Mouse (Mus musculus): ENCODE measurements around the gene Llph. TPM values are rescaled to one million over a fixed set of nuclear protein-coding genes. Genes with fewer than 3 reads are reported as not detected.

The Llph gene
- polyA plus RNA-seq (2014; fragmentation: Nextera tagmentation; extraction: Ambion mirVana) = 68.5 and 87.6 TPM in 2 replicates

GRCm38 (mm10) chr10:120226871-120227661 is at the start of gene Llph:
Llph (plus strand) TSS chr10:120227070.
- H3K9me3 ChIP-seq (ENCODE audit: control insufficient read depth, low read length) = no peaks in the 10 kb centered on the region
- ATAC-seq (ENCODE audit: low FRiP score, low TSS enrichment) = peak; percentile 94
- H3K36me3 ChIP-seq (ENCODE audit: control insufficient read depth, insufficient read depth, low read length) = peaks cover 31% of the 10 kb centered on the region
- WGBS = under 1% methylated on average over 57 of the region's 57 CpGs
- peaks cover 5% of the 10 kb centered on the region for H3K4me1 ChIP-seq (ENCODE audit: control insufficient read depth, insufficient read depth, low read length)
- H3K4me2 ChIP-seq (replicated peaks; ENCODE audit: low read depth, low read length) = peak within 1 kb of the TSS; percentile 48
- H3K4me3 ChIP-seq (ENCODE audit: low read length) = peak within 1 kb of the TSS; percentile 99
- peak within 1 kb of the TSS; percentile 92 for H3K9ac ChIP-seq (ENCODE audit: low read depth, low read length)
- H3K27me3 ChIP-seq (ENCODE audit: control insufficient read depth, insufficient read depth, low read length) = no peaks in the 10 kb centered on the region
- peak within 1 kb of the TSS; percentile 43; the same call in 1 of the 2 replicates for H3K27ac ChIP-seq (ENCODE audit: low read depth, low read length)

GRCm38 (mm10) chr10:120182887-120183286 is 44.0 kb upstream of the Llph start:
- no peaks in the 10 kb centered on the region; the same call in 1 of the 2 replicates for H3K9me3 ChIP-seq (ENCODE audit: control insufficient read depth, low read length)
- H3K36me3 ChIP-seq (ENCODE audit: control insufficient read depth, insufficient read depth, low read length) = no peaks in the 10 kb centered on the region
- no peak overlapping the region for H3K27ac ChIP-seq (ENCODE audit: low read depth, low read length)
- no peak overlapping the region for H3K9ac ChIP-seq (ENCODE audit: low read depth, low read length)
- H3K4me3 ChIP-seq (ENCODE audit: low read length) = no peak overlapping the region
- 82% methylated on average over 1 of the region's 1 CpGs for WGBS
- ATAC-seq (ENCODE audit: low FRiP score, low TSS enrichment) = no peak
- H3K4me1 ChIP-seq (ENCODE audit: control insufficient read depth, insufficient read depth, low read length) = no peaks in the 10 kb centered on the region
- H3K27me3 ChIP-seq (ENCODE audit: control insufficient read depth, insufficient read depth, low read length) = no peaks in the 10 kb centered on the region
- H3K4me2 ChIP-seq (replicated peaks; ENCODE audit: low read depth, low read length) = no peak overlapping the region

- no peak overlapping the region for H3K4me3 ChIP-seq (ENCODE audit: low read length)
- H3K36me3 ChIP-seq (ENCODE audit: control insufficient read depth, insufficient read depth, low read length) = no peaks in the 10 kb centered on the region
- no peak overlapping the region for H3K4me2 ChIP-seq (replicated peaks; ENCODE audit: low read depth, low read length)
- WGBS = 79% methylated on average over 2 of the region's 2 CpGs
- H3K27me3 ChIP-seq (ENCODE audit: control insufficient read depth, insufficient read depth, low read length) = no peaks in the 10 kb centered on the region
- ATAC-seq (ENCODE audit: low FRiP score, low TSS enrichment) = no peak
- no peak overlapping the region for H3K9ac ChIP-seq (ENCODE audit: low read depth, low read length)
- no peaks in the 10 kb centered on the region; the same call in 1 of the 2 replicates for H3K9me3 ChIP-seq (ENCODE audit: control insufficient read depth, low read length)
- H3K27ac ChIP-seq (ENCODE audit: low read depth, low read length) = no peak overlapping the region
- H3K4me1 ChIP-seq (ENCODE audit: control insufficient read depth, insufficient read depth, low read length) = no peaks in the 10 kb centered on the region
These were observed 43.5 kb upstream of the Llph start for GRCm38 (mm10) chr10:120183342-120183741.

- no peak overlapping the region for H3K4me2 ChIP-seq (replicated peaks; ENCODE audit: low read depth, low read length)
- H3K4me1 ChIP-seq (ENCODE audit: control insufficient read depth, insufficient read depth, low read length) = 0 out of 2 replicates have a peak, but pooled peaks cover 6% of the 10 kb centered on the region
- no peak overlapping the region for H3K4me3 ChIP-seq (ENCODE audit: low read length)
- H3K27me3 ChIP-seq (ENCODE audit: control insufficient read depth, insufficient read depth, low read length) = no peaks in the 10 kb centered on the region
- no peaks in the 10 kb centered on the region for H3K9me3 ChIP-seq (ENCODE audit: control insufficient read depth, low read length)
- H3K27ac ChIP-seq (ENCODE audit: low read depth, low read length) = no peak overlapping the region
- no peak overlapping the region for H3K9ac ChIP-seq (ENCODE audit: low read depth, low read length)
- ATAC-seq (ENCODE audit: low FRiP score, low TSS enrichment) = no peak
- WGBS = 70% methylated on average over 2 of the region's 2 CpGs
- no peaks in the 10 kb centered on the region for H3K36me3 ChIP-seq (ENCODE audit: control insufficient read depth, insufficient read depth, low read length)
These were observed 38.4 kb upstream of the Llph start for GRCm38 (mm10) chr10:120188513-120188912.

- H3K9ac ChIP-seq (ENCODE audit: low read depth, low read length) = no peak overlapping the region
- H3K4me1 ChIP-seq (ENCODE audit: control insufficient read depth, insufficient read depth, low read length) = 0 out of 2 replicates have a peak, but pooled peaks cover 6% of the 10 kb centered on the region
- H3K27me3 ChIP-seq (ENCODE audit: control insufficient read depth, insufficient read depth, low read length) = no peaks in the 10 kb centered on the region
- WGBS = 57% methylated on average over 11 of the region's 11 CpGs
- no peaks in the 10 kb centered on the region for H3K9me3 ChIP-seq (ENCODE audit: control insufficient read depth, low read length)
- no peak overlapping the region for H3K4me3 ChIP-seq (ENCODE audit: low read length)
- H3K27ac ChIP-seq (ENCODE audit: low read depth, low read length) = no peak overlapping the region; the same call in 1 of the 2 replicates
- ATAC-seq (ENCODE audit: low FRiP score, low TSS enrichment) = no peak
- no peaks in the 10 kb centered on the region for H3K36me3 ChIP-seq (ENCODE audit: control insufficient read depth, insufficient read depth, low read length)
- H3K4me2 ChIP-seq (replicated peaks; ENCODE audit: low read depth, low read length) = no peak overlapping the region
These were observed 37.6 kb upstream of the Llph start for GRCm38 (mm10) chr10:120189276-120189675.

GRCm38 (mm10) chr10:120189782-120190181 is 37.1 kb upstream of the Llph start:
- H3K36me3 ChIP-seq (ENCODE audit: control insufficient read depth, insufficient read depth, low read length) = no peaks in the 10 kb centered on the region
- no peak overlapping the region for H3K9ac ChIP-seq (ENCODE audit: low read depth, low read length)
- peak; percentile 62; the same call in 1 of the 2 replicates for ATAC-seq (ENCODE audit: low FRiP score, low TSS enrichment)
- 15% methylated on average over 6 of the region's 6 CpGs for WGBS
- H3K4me2 ChIP-seq (replicated peaks; ENCODE audit: low read depth, low read length) = 0 out of 2 replicates have a peak overlapping the region, but pooled peaks have one; percentile 13
- H3K4me3 ChIP-seq (ENCODE audit: low read length) = no peak overlapping the region
- H3K27ac ChIP-seq (ENCODE audit: low read depth, low read length) = peak overlapping the region; percentile 17; the same call in 1 of the 2 replicates
- 0 out of 2 replicates have a peak, but pooled peaks cover 6% of the 10 kb centered on the region for H3K4me1 ChIP-seq (ENCODE audit: control insufficient read depth, insufficient read depth, low read length)
- no peaks in the 10 kb centered on the region for H3K9me3 ChIP-seq (ENCODE audit: control insufficient read depth, low read length)
- H3K27me3 ChIP-seq (ENCODE audit: control insufficient read depth, insufficient read depth, low read length) = no peaks in the 10 kb centered on the region

GRCm38 (mm10) chr10:120191165-120191564 is 35.7 kb upstream of the Llph start:
- Histone ChIP-seq H3K9ac (ENCODE audit: low read depth, low read length) (no peak overlapping the region), H3K4me2 (replicated peaks; ENCODE audit: low read depth, low read length) (no peak overlapping the region), H3K27ac (ENCODE audit: low read depth, low read length) (no peak overlapping the region), H3K9me3 (ENCODE audit: control insufficient read depth, low read length) (no peaks in the 10 kb centered on the region), H3K4me3 (ENCODE audit: low read length) (no peak overlapping the region), H3K36me3 (ENCODE audit: control insufficient read depth, insufficient read depth, low read length) (no peaks in the 10 kb centered on the region), H3K27me3 (ENCODE audit: control insufficient read depth, insufficient read depth, low read length) (no peaks in the 10 kb centered on the region), H3K4me1 (ENCODE audit: control insufficient read depth, insufficient read depth, low read length) (0 out of 2 replicates have a peak, but pooled peaks cover 6% of the 10 kb centered on the region)
- no peak for ATAC-seq (ENCODE audit: low FRiP score, low TSS enrichment)
- 89% methylated on average over 6 of the region's 6 CpGs for WGBS

- no peak overlapping the region for H3K27ac ChIP-seq (ENCODE audit: low read depth, low read length)
- no peak for ATAC-seq (ENCODE audit: low FRiP score, low TSS enrichment)
These were observed 34.6 kb upstream of the Llph start for GRCm38 (mm10) chr10:120192278-120192677.

GRCm38 (mm10) chr10:120193255-120193654 is 33.6 kb upstream of the Llph start:
- H3K27me3 ChIP-seq (ENCODE audit: control insufficient read depth, insufficient read depth, low read length) = no peaks in the 10 kb centered on the region; the same call in 1 of the 2 replicates
- ATAC-seq (ENCODE audit: low FRiP score, low TSS enrichment) = no peak
- 88% methylated on average over 8 of the region's 8 CpGs for WGBS

More at GRCm38 (mm10) chr10:120192278-120192677, 34.6 kb upstream of the Llph start:
- H3K4me2 ChIP-seq (replicated peaks; ENCODE audit: low read depth, low read length) = no peak overlapping the region
- no peaks in the 10 kb centered on the region for H3K9me3 ChIP-seq (ENCODE audit: control insufficient read depth, low read length)
- no peaks in the 10 kb centered on the region for H3K27me3 ChIP-seq (ENCODE audit: control insufficient read depth, insufficient read depth, low read length)
- 70% methylated on average over 4 of the region's 4 CpGs for WGBS
- 0 out of 2 replicates have a peak, but pooled peaks cover 6% of the 10 kb centered on the region for H3K4me1 ChIP-seq (ENCODE audit: control insufficient read depth, insufficient read depth, low read length)
- H3K36me3 ChIP-seq (ENCODE audit: control insufficient read depth, insufficient read depth, low read length) = no peaks in the 10 kb centered on the region
- no peak overlapping the region for H3K4me3 ChIP-seq (ENCODE audit: low read length)
- H3K9ac ChIP-seq (ENCODE audit: low read depth, low read length) = no peak overlapping the region

More at GRCm38 (mm10) chr10:120193255-120193654, 33.6 kb upstream of the Llph start:
- H3K4me1 ChIP-seq (ENCODE audit: control insufficient read depth, insufficient read depth, low read length) = 0 out of 2 replicates have a peak, but pooled peaks cover 6% of the 10 kb centered on the region
- H3K9me3 ChIP-seq (ENCODE audit: control insufficient read depth, low read length) = no peaks in the 10 kb centered on the region
- H3K9ac ChIP-seq (ENCODE audit: low read depth, low read length) = no peak overlapping the region
- H3K36me3 ChIP-seq (ENCODE audit: control insufficient read depth, insufficient read depth, low read length) = no peaks in the 10 kb centered on the region
- no peak overlapping the region for H3K4me3 ChIP-seq (ENCODE audit: low read length)
- no peak overlapping the region for H3K27ac ChIP-seq (ENCODE audit: low read depth, low read length)
- no peak overlapping the region for H3K4me2 ChIP-seq (replicated peaks; ENCODE audit: low read depth, low read length)

Measured in kidney, embryonic 14.5 days (tissue).